Mouse (Mus musculus) heart, postnatal 36 days (tissue): ENCODE measurements at regions not wholly inside any gene's neighbourhood (a gene's known extent, or its start where the extent isn't known, plus 50 kb on each side); places are given as distances from the start of the nearest gene placed in this dataset.

ENCODE experiments used
- DNase-seq, 2 experiments: peaks; one replicate each; pipeline ENCODE4 v3.0.0; 2021 to 2022
- intact Hi-C: fragments of 180-260 bp; cut with DNase I; formaldehyde crosslinking; loops from one replicate; pipeline ENCODE4 v1.15.1; 2025

- intact Hi-C loops: no loop called here
- DNase-seq: no peak
Observed at GRCm38 (mm10) chr13:28545337-28545736, 288.0 kb downstream of the Gm11361 start.

DNA sequence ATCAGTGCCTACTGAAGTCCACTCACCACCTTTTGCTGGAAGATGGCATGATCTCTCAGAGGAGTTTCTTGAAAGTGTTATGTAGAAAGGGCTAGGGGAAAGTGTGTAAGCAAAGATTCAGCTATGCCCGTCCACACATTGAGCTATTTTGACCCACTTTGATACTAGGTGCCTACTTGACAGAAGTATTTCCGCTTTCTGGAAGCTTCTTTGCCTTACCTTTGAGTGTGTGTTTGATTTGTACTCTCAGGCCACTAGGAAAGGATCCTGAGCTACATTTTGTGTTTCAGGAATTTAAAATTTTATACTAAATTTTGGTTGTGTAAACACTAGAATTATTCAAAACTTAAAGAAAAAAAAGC lies 287.5 kb downstream of the Gm11361 start:
- no peak for DNase-seq
- intact Hi-C loops: no loop called here

GRCm38 (mm10) chr13:28544003-28544818 lies 286.9 kb downstream of the Gm11361 start:
- DNase-seq: no peak

DNA sequence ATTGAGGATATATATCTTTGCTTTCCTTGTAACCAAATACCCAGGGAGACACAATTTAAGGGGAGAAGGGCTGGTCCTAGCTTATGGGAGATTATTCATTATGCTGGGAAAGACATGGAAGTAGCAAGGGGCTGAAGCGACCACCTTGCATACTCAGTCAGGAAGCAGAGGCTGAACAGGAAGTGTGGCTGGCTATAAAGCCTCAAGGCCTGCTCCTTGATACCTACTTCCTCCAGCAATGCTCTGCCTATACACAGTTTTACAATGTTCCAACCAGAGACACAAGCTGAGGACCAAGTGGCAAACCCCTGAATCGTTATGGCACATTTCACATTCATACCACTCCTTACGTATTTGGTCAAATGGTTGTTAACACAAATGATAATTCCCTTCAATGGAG lies 284.3 kb downstream of the Gm11361 start:
- intact Hi-C loops: no loop called here
- no peak for DNase-seq

More at GRCm38 (mm10) chr13:28544003-28544818, 286.9 kb downstream of the Gm11361 start:
- intact Hi-C loops: no loop called here

DNA sequence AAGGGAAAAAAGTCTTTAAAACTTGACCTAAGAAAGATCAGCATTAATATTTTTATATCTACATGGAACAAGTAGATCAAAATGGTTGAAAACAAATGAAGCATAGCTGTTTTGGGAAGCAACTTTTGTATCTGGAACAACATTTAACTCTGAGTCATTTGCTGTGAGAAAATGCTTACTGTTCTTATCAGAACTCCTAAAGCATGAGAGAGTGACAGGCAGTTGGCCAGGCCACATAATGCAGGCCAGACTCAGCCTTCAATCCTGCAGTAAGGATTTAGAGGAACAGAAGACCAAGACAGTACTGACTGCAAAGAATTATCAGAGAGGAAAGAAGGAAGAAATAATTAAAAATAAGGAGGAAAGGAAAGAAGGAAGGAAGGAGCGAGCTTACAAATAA lies 275.8 kb downstream of the Gm11361 start:
- intact Hi-C loops: no loop called here
- DNase-seq: no peak

DNA sequence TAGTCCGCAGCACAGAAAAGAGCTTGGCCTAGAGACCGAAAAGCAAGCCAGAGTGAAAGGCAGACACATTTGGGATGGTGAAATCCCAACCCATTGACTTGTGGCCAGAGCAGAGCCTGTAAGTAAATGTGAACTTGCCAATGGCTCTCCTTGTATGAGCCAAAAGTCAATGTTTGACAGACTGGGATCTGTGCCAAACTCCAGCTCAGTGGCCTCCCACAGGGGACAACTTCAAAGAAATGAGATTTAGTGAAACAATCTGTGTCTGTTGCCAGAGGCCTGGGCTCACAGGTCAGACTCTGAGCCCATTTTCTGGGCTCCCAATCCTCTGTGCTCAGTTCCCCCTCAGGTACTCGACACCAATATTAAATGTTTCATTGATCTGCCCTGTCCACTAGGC lies 274.9 kb downstream of the Gm11361 start:
- intact Hi-C loops: no loop called here
- DNase-seq: peak; percentile 51 to 57

- peak in 1 of 2 experiments; percentile 10 for DNase-seq
- intact Hi-C loops: no loop called here
Observed at GRCm38 (mm10) chr13:28531534-28531999, 274.2 kb downstream of the Gm11361 start.

- intact Hi-C loops: no loop called here
Observed at GRCm38 (mm10) chr13:28530947-28531346, 273.6 kb downstream of the Gm11361 start.

GRCm38 (mm10) chr13:28528898-28529511 lies 271.7 kb downstream of the Gm11361 start:
- intact Hi-C loops: loop anchor here (5.0 kb wide), 1 partner anchor 423 kb away; the partner anchor contains the start of gene Sox4
- no peak for DNase-seq

More at GRCm38 (mm10) chr13:28530947-28531346, 273.6 kb downstream of the Gm11361 start:
- no peak for DNase-seq

GRCm38 (mm10) chr13:28526299-28526698 lies 269.0 kb downstream of the Gm11361 start:
- DNase-seq: no peak
- intact Hi-C loops: loop anchor here (5.0 kb wide), 1 partner anchor 426 kb away; the partner anchor contains the start of gene Sox4

- DNase-seq: no peak
- intact Hi-C loops: no loop called here
Observed at GRCm38 (mm10) chr13:28524411-28524810, 267.1 kb downstream of the Gm11361 start.

DNA sequence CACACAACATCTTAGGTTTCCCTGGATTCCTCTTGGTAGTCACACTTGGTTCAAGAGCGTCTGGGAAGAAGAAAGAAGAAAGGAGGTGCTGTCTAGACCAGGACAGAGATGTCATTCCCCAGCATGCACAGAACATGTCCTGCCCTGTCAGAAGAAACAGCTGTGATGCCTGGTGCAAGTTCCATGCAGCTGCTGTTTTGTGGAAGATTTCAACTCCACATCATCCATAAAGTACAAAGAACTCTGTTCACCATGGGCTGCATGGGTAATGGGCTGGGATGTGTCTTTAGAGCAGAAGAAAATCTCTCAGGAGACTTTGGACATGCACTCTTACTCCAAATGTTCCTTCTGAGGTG lies 262.8 kb downstream of the Gm11361 start:
- intact Hi-C loops: no loop called here
- DNase-seq: no peak

DNA sequence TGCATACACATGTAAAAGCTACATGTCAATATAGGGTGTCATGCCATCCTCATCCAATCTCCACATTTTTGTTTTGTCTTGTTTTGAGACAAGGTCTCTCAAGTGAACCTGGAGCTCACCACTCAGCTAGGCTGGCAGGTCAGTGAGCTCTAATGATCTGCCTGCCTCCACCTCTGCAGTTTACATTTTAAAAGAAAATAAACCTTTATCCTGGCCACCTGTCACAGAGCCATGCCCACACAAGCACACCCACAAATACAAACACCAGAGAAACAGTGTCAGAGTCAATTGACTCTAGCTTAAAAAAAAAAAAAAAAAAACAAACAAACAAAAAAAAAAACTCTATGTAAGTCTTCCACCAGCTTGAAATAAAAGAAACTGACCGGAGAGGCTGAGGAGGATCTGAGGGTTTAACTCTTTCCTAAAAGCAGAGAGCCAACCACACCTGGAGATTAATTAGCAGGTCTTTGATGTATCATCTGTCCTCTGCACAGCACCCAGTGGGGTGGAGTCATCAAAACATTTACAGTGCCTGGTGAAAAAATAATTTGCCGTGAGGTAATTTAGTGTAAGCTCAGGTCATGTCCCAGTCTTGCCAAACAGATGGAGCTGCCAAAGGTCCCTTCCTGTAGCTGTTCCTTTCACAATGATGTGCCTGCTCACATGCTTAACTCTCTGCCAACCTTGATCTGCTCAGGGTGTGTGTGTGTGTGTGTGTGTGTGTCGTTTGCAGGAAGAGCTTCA lies 262.2 kb downstream of the Gm11361 start:
- intact Hi-C loops: no loop called here
- peak; percentile 21 to 34 for DNase-seq

DNA sequence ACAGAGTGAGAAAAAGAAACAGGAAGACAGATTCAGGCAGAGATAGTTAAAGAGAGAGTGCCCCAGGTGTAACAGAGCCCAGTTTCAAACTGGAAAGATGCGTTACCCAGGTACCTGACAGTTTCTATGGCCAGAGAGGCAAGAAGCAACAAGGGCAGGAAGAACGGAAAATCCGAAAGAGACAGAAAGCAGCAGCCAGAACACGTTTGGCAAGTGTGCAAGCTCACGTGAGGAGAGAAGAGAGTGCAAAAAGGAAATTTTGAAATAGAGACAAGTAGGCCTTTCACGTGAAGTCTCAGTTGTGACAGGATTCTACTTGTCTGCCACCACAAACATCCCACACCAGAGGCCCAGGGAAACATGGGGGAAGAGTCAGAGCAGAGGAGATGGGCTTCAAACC lies 259.8 kb downstream of the Gm11361 start:
- intact Hi-C loops: no loop called here
- no peak for DNase-seq

DNA sequence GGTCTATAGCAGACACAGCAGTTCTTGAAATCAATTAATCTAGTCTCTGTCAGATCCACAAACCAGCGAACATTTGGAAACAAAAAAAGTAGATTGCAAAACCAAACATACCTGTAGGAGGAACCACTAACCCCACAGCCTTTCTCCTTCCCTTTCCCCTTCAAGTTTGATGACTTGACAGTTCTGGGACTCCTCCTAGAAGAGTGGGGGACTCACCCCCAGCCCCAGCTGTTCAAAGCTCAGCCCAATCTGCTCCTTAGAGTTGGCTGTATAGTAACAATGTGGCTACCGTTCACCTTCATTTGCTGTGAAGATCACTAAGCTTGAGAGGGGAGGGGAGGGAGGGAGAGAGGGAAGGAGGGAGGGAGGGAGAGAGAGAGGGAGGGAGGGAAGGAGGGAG lies 259.3 kb downstream of the Gm11361 start:
- intact Hi-C loops: no loop called here
- no peak for DNase-seq

DNA sequence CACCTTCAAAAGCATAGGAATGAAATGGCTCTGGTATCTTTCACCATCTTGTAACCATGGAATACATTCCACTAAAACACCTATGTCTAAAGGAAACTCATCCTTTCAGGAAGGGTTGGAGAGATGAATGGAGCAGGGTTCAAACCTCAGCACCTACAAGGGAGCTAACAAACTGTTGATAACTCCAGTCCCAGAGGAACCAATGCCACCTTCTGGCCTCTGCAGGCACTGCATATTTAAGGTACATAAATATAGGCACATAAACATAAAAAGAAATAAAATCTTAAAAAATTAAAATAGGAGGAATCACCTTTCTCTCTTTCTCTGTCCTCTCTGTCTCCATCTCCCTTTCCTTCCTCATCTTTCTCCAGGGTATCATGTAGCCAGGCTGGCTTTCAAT lies 256.9 kb downstream of the Gm11361 start:
- intact Hi-C loops: no loop called here
- DNase-seq: no peak

- no peak for DNase-seq
- intact Hi-C loops: no loop called here
Observed at GRCm38 (mm10) chr13:28513336-28513735, 256.0 kb downstream of the Gm11361 start.

DNA sequence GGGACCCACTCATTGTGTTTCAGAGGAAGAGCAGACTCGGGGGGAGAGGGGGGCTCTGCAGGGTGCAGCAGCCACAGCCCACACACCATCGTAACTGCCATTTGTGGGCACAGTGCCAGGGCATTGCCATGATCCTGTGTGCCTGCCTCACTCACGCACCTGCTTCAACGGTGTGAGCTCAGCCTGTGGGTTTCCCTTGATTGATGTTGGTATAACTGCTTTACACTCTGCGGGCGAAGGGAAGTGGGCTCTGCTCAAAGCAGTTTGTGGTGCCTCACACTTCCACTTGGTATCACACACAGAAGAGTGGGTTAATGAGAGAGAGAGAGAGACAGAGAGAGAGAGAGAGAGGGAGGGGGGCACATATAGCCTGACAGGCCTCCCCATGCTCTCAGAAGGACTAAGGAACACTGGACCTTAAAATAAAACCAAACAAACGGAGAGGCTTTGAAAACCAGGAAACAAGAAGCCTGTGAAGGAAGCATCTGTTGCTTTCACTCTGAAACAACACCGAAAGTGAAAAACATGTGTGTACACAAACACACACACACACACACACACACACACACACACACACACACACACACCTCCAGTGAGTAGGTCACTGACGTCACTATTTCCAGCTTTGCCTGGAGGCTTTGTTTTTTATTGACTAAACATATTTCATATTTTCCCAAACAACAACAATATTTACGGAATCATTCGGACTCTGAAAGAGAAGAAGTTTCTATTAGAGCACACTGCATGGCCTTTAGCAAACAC lies 255.4 kb downstream of the Gm11361 start:
- intact Hi-C loops: no loop called here
- peak in 1 of 2 experiments; percentile 8 for DNase-seq

GRCm38 (mm10) chr13:28508184-28508583 lies 250.9 kb downstream of the Gm11361 start:
- intact Hi-C loops: loop anchor here (10.0 kb wide), 1 partner anchor 1327 kb away; no protein-coding TSS in a partner anchor
- DNase-seq: no peak

GRCm38 (mm10) chr13:28507783-28508182 lies 250.5 kb downstream of the Gm11361 start:
- DNase-seq: no peak
- intact Hi-C loops: loop anchor here (10.0 kb wide), 1 partner anchor 1327 kb away; no protein-coding TSS in a partner anchor
